Mouse (Mus musculus) A20 (cell line): ENCODE data around the gene Lrrn2.

Source experiments
- DNase-seq: peaks from one replicate; pipeline ENCODE4 v3.0.0-alpha.2; 2011; ENCODE audit warnings: low read depth, low spot score

The Lrrn2 gene

GRCm38 (mm10) chr1:132885701-132886100 is 5.6 kb downstream of the Lrrn2 start:
- no peak for DNase-seq

- no peak for DNase-seq
These were observed 6.6 kb downstream of the Lrrn2 start for GRCm38 (mm10) chr1:132886626-132887025.

- DNase-seq = no peak
These were observed 8.7 kb downstream of the Lrrn2 start for GRCm38 (mm10) chr1:132888811-132889210.

- DNase-seq = no peak
These were observed 10.2 kb downstream of the Lrrn2 start for GRCm38 (mm10) chr1:132890161-132890794.

- DNase-seq = no peak
These were observed 12.0 kb downstream of the Lrrn2 start for GRCm38 (mm10) chr1:132892065-132892464.

- no peak for DNase-seq
These were observed 13.4 kb downstream of the Lrrn2 start for GRCm38 (mm10) chr1:132893311-132894077.

GRCm38 (mm10) chr1:132899029-132899428 is 19.0 kb downstream of the Lrrn2 start:
- DNase-seq = no peak

GRCm38 (mm10) chr1:132899626-132900025 is 19.6 kb downstream of the Lrrn2 start:
- no peak for DNase-seq

GRCm38 (mm10) chr1:132900945-132901344 is 20.9 kb downstream of the Lrrn2 start:
- no peak for DNase-seq

GRCm38 (mm10) chr1:132903519-132903918 is 23.4 kb downstream of the Lrrn2 start:
- DNase-seq = no peak

- DNase-seq = no peak
These were observed 29.0 kb downstream of the Lrrn2 start for GRCm38 (mm10) chr1:132909090-132909489.

GRCm38 (mm10) chr1:132909951-132910350 is 29.9 kb downstream of the Lrrn2 start:
- DNase-seq = no peak

GRCm38 (mm10) chr1:132910414-132911041 is 30.5 kb downstream of the Lrrn2 start:
- no peak for DNase-seq

- no peak for DNase-seq
These were observed 35.9 kb downstream of the Lrrn2 start for GRCm38 (mm10) chr1:132915849-132916493.

GRCm38 (mm10) chr1:132917554-132917953 is 37.5 kb downstream of the Lrrn2 start:
- DNase-seq = no peak

GRCm38 (mm10) chr1:132918117-132918680 is 38.1 kb downstream of the Lrrn2 start:
- DNase-seq = no peak

- DNase-seq = no peak
These were observed 39.2 kb downstream of the Lrrn2 start for GRCm38 (mm10) chr1:132919258-132919657.

GRCm38 (mm10) chr1:132921071-132921470 is 41.0 kb downstream of the Lrrn2 start:
- no peak for DNase-seq

- DNase-seq = no peak
These were observed 42.2 kb downstream of the Lrrn2 start for GRCm38 (mm10) chr1:132922257-132922656.

GRCm38 (mm10) chr1:132925270-132925669 is 45.2 kb downstream of the Lrrn2 start:
- no peak for DNase-seq

- DNase-seq = no peak
These were observed 48.2 kb downstream of the Lrrn2 start for GRCm38 (mm10) chr1:132928032-132928906.
